Mouse (Mus musculus) heart, embryonic 13.5 days (tissue): ENCODE measurements around the gene Ptgds. TPM values are rescaled to one million over a fixed set of nuclear protein-coding genes. Genes with fewer than 3 reads are reported as not detected.

Source experiments
- ATAC-seq: fragments of 200-750 bp; cut with Nextera tagmentation; 2 replicates; pipeline ENCODE4 v1.8.0; 2017; ENCODE audit warnings: moderate TSS enrichment; ENCODE audit not compliant: insufficient number of reproducible peaks, low FRiP score, low TSS enrichment; ENCODE audit errors: extremely low read depth
- H3K27ac ChIP-seq: fragments of 300-500 bp; sonication (generic); replicated peaks from 2 replicates; pipeline ENCODE4 v1.5.1; 2015; ENCODE audit warnings: moderate library complexity, mild to moderate bottlenecking, inconsistent platforms
- H3K27me3 ChIP-seq: fragments of 300-500 bp; sonication (generic); replicated peaks from 2 replicates; pipeline ENCODE4 v1.6.1; 2015; ENCODE audit warnings: mild to moderate bottlenecking, inconsistent platforms
- H3K36me3 ChIP-seq: fragments of 300-500 bp; sonication (generic); 2 replicates; pipeline ENCODE4 v1.6.1; 2015; ENCODE audit warnings: mild to moderate bottlenecking, inconsistent platforms
- H3K4me1 ChIP-seq: fragments of 300-500 bp; sonication (generic); 2 replicates; pipeline ENCODE4 v1.6.1; 2015; ENCODE audit warnings: inconsistent platforms
- H3K4me2 ChIP-seq: fragments of 300-500 bp; sonication (generic); 2 replicates; pipeline ENCODE4 v1.6.1; 2015; ENCODE audit warnings: inconsistent platforms, mild to moderate bottlenecking, moderate library complexity
- H3K4me3 ChIP-seq: fragments of 300-500 bp; sonication (generic); 2 replicates; pipeline ENCODE4 v1.5.1; 2015; ENCODE audit warnings: moderate library complexity, mild to moderate bottlenecking, inconsistent platforms
- H3K9ac ChIP-seq: fragments of 300-500 bp; sonication (generic); 2 replicates; pipeline ENCODE4 v1.6.1; 2015; ENCODE audit warnings: inconsistent platforms, mild to moderate bottlenecking, moderate library complexity
- H3K9me3 ChIP-seq: fragments of 300-500 bp; sonication (generic); 2 replicates; pipeline ENCODE4 v1.6.1; 2016; ENCODE audit warnings: inconsistent platforms
- WGBS: fragments of 180-500 bp; shearing (Covaris S2); methylation state at CpG from one replicate; pipeline ENCODE4 v1.1.7; 2015; ENCODE audit warnings: mixed read lengths; 5-methylcytosine and 5-hydroxymethylcytosine counted together
- microRNA-seq: library from miRNA; unstranded; fragments of <30 nt; microRNA quantifications from one replicate; pipeline ENCODE4, GENCODE M21; 2016
- polyA plus RNA-seq: library from polyadenylated mRNA; unstranded; fragments of >200 nt; fragmentation: Nextera tagmentation; extraction: Ambion mirVana; gene quantifications from 2 replicates; pipeline ENCODE4 v1.2.1, GENCODE M21; 2015

The Ptgds gene
- polyA plus RNA-seq, 1 experiment from 2014 or later: 19.8 TPM

- Histone ChIP-seq H3K9me3 (no peaks in the 10 kb centered on the region), H3K4me2 (no peak overlapping the region), H3K4me1 (peaks cover 2% of the 10 kb centered on the region; the same call in 1 of the 2 replicates), H3K36me3 (no peaks in the 10 kb centered on the region), H3K4me3 (no peak overlapping the region), H3K27ac (no peak overlapping the region), H3K9ac (no peak overlapping the region), H3K27me3 (peaks cover 60% of the 10 kb centered on the region)
- no peak for ATAC-seq
- 50% methylated on average over 1 of the region's 1 CpGs for WGBS
Measured at GRCm38 (mm10) chr2:25423626-25424025, 46.2 kb downstream of the Ptgds start.

- ATAC-seq: no peak
- Histone ChIP-seq H3K9me3 (no peaks in the 10 kb centered on the region), H3K9ac (no peak within 1 kb of the TSS; the same call in 1 of the 2 replicates), H3K4me1 (no peaks in the 10 kb centered on the region), H3K4me2 (no peak within 1 kb of the TSS), H3K27me3 (peaks cover 68% of the 10 kb centered on the region), H3K4me3 (no peak within 1 kb of the TSS), H3K36me3 (no peaks in the 10 kb centered on the region), H3K27ac (no peak within 1 kb of the TSS)
- 54% methylated on average over 17 of the region's 17 CpGs for WGBS
Measured at GRCm38 (mm10) chr2:25422587-25423410, 47.0 kb downstream of the Ptgds start, which contains the start of gene Fut7. Gene Fut7, plus strand, starts transcription at chr2:25423267.

- WGBS: 17% methylated on average over 3 of the region's 3 CpGs
- Histone ChIP-seq H3K9me3 (no peaks in the 10 kb centered on the region), H3K4me3 (no peak overlapping the region), H3K27me3 (peaks cover 65% of the 10 kb centered on the region), H3K27ac (no peak overlapping the region), H3K36me3 (no peaks in the 10 kb centered on the region), H3K4me2 (no peak overlapping the region), H3K9ac (no peak overlapping the region), H3K4me1 (no peaks in the 10 kb centered on the region)
- ATAC-seq: no peak
Measured at GRCm38 (mm10) chr2:25421896-25422295, 48.0 kb downstream of the Ptgds start.

GRCm38 (mm10) chr2:25417426-25417825 is 52.4 kb downstream of the Ptgds start:
- no peak overlapping the region for H3K4me2 ChIP-seq
- peaks cover 25% of the 10 kb centered on the region; the same call in 1 of the 2 replicates for H3K27me3 ChIP-seq
- H3K36me3 ChIP-seq: no peaks in the 10 kb centered on the region
- no peaks in the 10 kb centered on the region for H3K4me1 ChIP-seq
- H3K9ac ChIP-seq: no peak overlapping the region
- no peak overlapping the region for H3K27ac ChIP-seq
- 36% methylated on average over 3 of the region's 3 CpGs for WGBS
- H3K9me3 ChIP-seq: no peaks in the 10 kb centered on the region
- H3K4me3 ChIP-seq: no peak overlapping the region
- ATAC-seq: no peak

Small RNAs within 50 kb of the gene (microRNA-seq; reads per million reads assigned to microRNA genes)
- not detected for gene Mir3087

Other genes starting within 250 kb of the Ptgds start
- gene Tubb4b, start 245.3 kb downstream of the Ptgds start, polyA plus RNA-seq: 402 and 437 TPM in 2 replicates
- not detected in 2 replicates for gene Slc34a3, start 235.7 kb downstream of the Ptgds start, polyA plus RNA-seq
- gene Rnf224, start 233.3 kb downstream of the Ptgds start, polyA plus RNA-seq: not detected in 2 replicates
- gene Rnf208, start 227.8 kb downstream of the Ptgds start, polyA plus RNA-seq: 6.6 and 7.2 TPM in 2 replicates
- gene Cysrt1, start 227.6 kb downstream of the Ptgds start, polyA plus RNA-seq: not detected in 2 replicates
- 2.1 and 2.9 TPM in 2 replicates for gene AL732309.1, start 223.2 kb downstream of the Ptgds start, polyA plus RNA-seq
- 15.5 and 15.9 TPM in 2 replicates for gene Tmem203, start 214.6 kb downstream of the Ptgds start, polyA plus RNA-seq
- gene Tprn, start 207.4 kb downstream of the Ptgds start, polyA plus RNA-seq: 3.5 and 4.3 TPM in 2 replicates
- 144 and 158 TPM in 2 replicates for gene Ssna1, start 197.6 kb downstream of the Ptgds start, polyA plus RNA-seq
- gene Anapc2, start 197.6 kb downstream of the Ptgds start, polyA plus RNA-seq: 77.3 and 82.5 TPM in 2 replicates
- gene Tmem210, start 181.9 kb downstream of the Ptgds start, polyA plus RNA-seq: not detected in 2 replicates
- gene Lrrc26, start 180.1 kb downstream of the Ptgds start, polyA plus RNA-seq: not detected in 2 replicates
- 0.09 and 0.16 TPM in 2 replicates for gene Grin1, start 150.9 kb downstream of the Ptgds start, polyA plus RNA-seq
- gene Man1b1, start 137.7 kb downstream of the Ptgds start, polyA plus RNA-seq: 28.4 and 31.3 TPM in 2 replicates
- gene Dpp7, start 113.7 kb downstream of the Ptgds start, polyA plus RNA-seq: 13.6 and 14.4 TPM in 2 replicates
- 14.9 and 17.0 TPM in 2 replicates for gene Uap1l1, start 104.4 kb downstream of the Ptgds start, polyA plus RNA-seq
- gene Sapcd2, start 97.7 kb downstream of the Ptgds start, polyA plus RNA-seq: 16.5 and 18.1 TPM in 2 replicates
- gene Entpd2, start 74.2 kb downstream of the Ptgds start, polyA plus RNA-seq: 0.51 and 0.68 TPM in 2 replicates
- 26.6 and 29.0 TPM in 2 replicates for gene Npdc1, start 70.7 kb downstream of the Ptgds start, polyA plus RNA-seq
- gene Fut7, start 46.8 kb downstream of the Ptgds start, polyA plus RNA-seq: 0.07 TPM in 1 of 2 replicates, not detected in the other
- 2.7 and 3.2 TPM in 2 replicates for gene Abca2, start 41.3 kb downstream of the Ptgds start, polyA plus RNA-seq
- gene Clic3, start 13.2 kb downstream of the Ptgds start, polyA plus RNA-seq: 1.8 and 2.5 TPM in 2 replicates
- gene Paxx, start 9.0 kb downstream of the Ptgds start, polyA plus RNA-seq: 25.6 and 25.7 TPM in 2 replicates
- gene Lcn12, start 23.9 kb upstream of the Ptgds start, polyA plus RNA-seq: not detected in 2 replicates
- gene Fbxw5, start 30.7 kb upstream of the Ptgds start, polyA plus RNA-seq: 73.8 and 83.9 TPM in 2 replicates
- 3.1 and 3.5 TPM in 2 replicates for gene C8g, start 31.7 kb upstream of the Ptgds start, polyA plus RNA-seq
- 21.0 and 22.9 TPM in 2 replicates for gene Traf2, start 76.9 kb upstream of the Ptgds start, polyA plus RNA-seq
- gene Edf1, start 87.8 kb upstream of the Ptgds start, polyA plus RNA-seq: 277 and 302 TPM in 2 replicates
- 4.6 and 7.3 TPM in 2 replicates for gene Mamdc4, start 104.8 kb upstream of the Ptgds start, polyA plus RNA-seq
- gene Phpt1, start 105.2 kb upstream of the Ptgds start, polyA plus RNA-seq: 177 and 199 TPM in 2 replicates
- 0.14 and 0.27 TPM in 2 replicates for gene Ajm1, start 111.7 kb upstream of the Ptgds start, polyA plus RNA-seq
- 42.9 and 47.6 TPM in 2 replicates for gene Rabl6, start 138.5 kb upstream of the Ptgds start, polyA plus RNA-seq
- 0.11 and 0.13 TPM in 2 replicates for gene Ccdc183, start 147.6 kb upstream of the Ptgds start, polyA plus RNA-seq
- 20.3 and 20.4 TPM in 2 replicates for gene Tmem141, start 152.0 kb upstream of the Ptgds start, polyA plus RNA-seq
- gene Fcna, start 158.0 kb upstream of the Ptgds start, polyA plus RNA-seq: 2.3 and 2.6 TPM in 2 replicates
- gene Lcn8, start 183.1 kb upstream of the Ptgds start, polyA plus RNA-seq: not detected in 2 replicates
- gene Lcn5, start 187.9 kb upstream of the Ptgds start, polyA plus RNA-seq: not detected in 2 replicates
- gene Lcn6, start 206.7 kb upstream of the Ptgds start, polyA plus RNA-seq: not detected in 2 replicates
- gene Lcn10, start 212.7 kb upstream of the Ptgds start, polyA plus RNA-seq: not detected in 2 replicates
- not detected in 2 replicates for gene Obp2a, start 230.0 kb upstream of the Ptgds start, polyA plus RNA-seq
- gene Bmyc, start 236.7 kb upstream of the Ptgds start, polyA plus RNA-seq: 47.0 and 47.6 TPM in 2 replicates